Mouse (Mus musculus): ENCODE measurements at regions not wholly inside any gene's neighbourhood (a gene's known extent, or its start where the extent isn't known, plus 50 kb on each side); places are given as distances from the start of the nearest gene placed in this dataset.
A peak's percentile ranks its signal among the peaks of the same experiment; 100 is the strongest.

GRCm38 (mm10) chr1:128951436-128951835 is 321.7 kb upstream of the Thsd7b start:
- DNase-seq, result no peak

- DNase-seq, result no peak
These were observed 322.6 kb upstream of the Thsd7b start for GRCm38 (mm10) chr1:128950512-128950911.

DNA sequence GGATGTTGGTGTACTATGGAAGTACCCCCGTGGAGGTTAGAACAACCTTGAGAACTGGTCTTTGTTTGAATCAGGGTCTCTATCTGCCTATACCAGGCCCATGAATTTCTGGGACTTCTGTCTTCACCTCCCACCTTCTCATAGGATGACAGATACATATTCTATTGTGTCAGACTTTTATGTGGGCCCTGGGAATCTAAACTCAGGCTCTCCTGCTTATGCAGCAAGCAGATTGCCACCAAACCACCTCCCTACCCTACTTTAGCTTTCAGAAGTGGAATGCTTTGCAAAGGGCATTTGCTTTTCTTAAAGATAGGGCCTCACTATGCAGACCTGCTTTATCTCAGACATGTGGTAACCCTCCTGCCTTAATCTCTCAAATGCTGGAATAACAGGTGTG is 322.7 kb upstream of the Cxcr4 start:
- no peak for DNase-seq

DNA sequence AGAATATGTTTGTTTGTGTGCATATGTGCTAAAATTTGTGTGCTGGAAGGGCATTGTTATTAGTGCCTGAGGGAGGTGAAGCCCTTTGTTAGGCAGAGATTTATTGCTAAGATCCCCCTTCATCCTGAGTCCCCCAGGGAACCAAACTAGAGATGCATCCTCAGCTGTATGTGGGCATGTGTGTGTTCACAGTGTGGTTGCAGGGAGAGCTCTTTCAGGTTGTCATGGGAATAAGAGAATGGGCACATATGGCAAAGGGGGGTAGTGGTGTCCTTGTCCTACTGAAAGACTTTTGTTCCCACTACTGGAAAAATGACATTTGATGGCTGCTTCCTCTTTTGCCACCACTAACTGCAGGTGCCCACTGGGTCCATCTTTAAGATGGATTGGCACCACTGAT is 320.4 kb upstream of the Cxcr4 start:
- no peak for DNase-seq

- no peak for DNase-seq
These were observed 315.5 kb upstream of the Cxcr4 start for GRCm38 (mm10) chr1:128907566-128907965.

DNA sequence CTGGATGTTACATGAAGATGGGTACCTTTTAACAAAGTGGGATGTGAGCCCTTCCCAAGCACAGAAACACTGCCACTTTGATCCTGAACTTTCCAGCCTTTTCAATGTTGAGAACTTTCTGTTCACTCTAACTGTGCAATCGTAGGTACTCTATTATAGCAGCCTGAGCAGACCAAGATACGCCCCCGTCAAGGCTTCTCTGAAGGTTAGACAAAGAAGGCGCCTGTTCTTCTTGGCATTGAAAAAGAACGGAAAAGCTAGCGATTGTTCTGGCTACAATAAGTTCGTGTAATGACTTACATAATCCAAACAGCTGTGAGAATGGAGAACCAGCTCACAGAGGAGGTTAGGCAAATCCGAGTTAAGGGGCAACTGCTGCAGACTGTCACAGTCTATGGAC is 305.9 kb upstream of the Cxcr4 start:
- DNase-seq, result no peak

- DNase-seq, result no peak
These were observed 302.5 kb upstream of the Cxcr4 start for GRCm38 (mm10) chr1:128894546-128894945.

DNA sequence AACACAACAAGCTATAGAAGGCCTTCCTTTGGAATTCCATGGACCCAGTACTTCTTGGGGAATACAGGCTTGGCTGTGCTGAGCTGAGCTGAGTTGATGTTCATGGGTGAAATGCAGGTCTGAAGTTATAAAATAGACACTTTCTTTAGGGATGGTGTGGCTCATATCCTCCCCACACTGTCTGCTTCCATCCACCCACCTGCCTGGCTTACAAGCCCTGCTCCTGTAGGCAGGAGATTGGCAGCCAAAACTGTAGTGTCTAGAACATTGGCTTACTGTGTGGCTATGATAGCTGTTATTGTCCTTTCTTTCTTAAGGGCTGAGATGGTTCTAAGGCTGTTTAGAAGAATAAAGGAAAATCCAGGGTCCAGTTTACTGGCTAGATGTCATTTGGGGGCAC is 286.2 kb upstream of the Cxcr4 start:
- no peak for DNase-seq

GRCm38 (mm10) chr1:128875289-128875688 is 283.2 kb upstream of the Cxcr4 start:
- peak in 1 of 2 experiments; percentile 13 for DNase-seq

GRCm38 (mm10) chr1:128874190-128874589 is 282.1 kb upstream of the Cxcr4 start:
- DNase-seq, result no peak

DNA sequence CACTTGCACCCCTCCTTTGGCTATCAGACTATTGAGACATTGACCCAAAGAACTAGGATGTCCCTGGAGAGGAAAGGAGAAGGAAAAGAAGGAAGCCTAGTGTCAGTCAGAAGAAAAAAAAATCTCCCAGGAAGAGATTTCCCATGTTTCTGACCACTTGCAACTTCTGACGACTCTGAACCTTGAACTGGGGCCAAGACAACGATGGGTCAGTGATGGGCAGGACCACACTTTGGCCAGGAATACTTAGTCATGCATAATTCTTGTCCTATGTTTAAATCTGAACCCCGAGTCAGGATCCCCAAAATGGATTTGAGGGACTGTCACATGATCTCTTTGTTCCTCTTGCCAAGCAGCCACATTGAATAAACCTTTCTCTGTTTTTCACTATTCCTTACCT is 276.7 kb upstream of the Cxcr4 start:
- DNase-seq, result no peak

DNA sequence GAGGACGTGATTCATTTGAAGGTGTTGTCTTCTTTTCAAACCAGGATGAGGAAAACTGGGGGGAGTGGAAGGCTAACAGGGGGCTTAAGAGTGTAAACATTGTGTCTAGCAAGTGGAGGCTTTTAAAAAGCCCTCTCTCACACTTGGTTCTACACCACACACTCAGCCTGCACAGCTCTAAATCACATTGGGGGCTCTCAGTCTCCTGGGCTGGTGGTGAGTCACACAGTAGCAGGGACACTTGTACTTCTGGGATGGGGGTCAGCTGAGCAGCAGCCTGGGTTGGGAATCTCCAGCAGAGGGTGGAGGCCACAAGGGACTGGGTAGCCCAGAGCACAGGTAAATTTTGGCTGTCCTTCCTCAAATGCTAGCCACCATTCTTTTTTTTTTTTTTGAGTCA is 268.4 kb upstream of the Cxcr4 start:
- DNase-seq, result no peak

DNA sequence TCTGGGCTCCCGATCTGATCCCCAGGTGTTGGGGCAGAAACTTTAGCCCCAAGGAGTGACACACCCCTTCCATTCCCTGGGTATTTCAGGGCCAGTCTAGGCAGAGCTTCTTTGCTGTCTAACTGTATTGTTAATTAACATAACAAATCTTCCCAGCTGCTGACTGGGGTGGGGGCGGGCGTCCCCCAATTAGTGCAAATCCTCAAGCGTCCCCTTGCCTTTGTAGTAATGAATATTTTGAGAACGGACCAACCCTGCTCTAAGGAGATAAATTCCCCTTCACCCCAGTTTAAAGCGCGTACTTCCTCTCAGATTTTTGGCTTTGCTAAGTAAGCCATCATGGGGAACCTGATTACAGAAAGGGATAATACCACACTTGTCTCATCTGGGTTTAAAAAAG is 268.0 kb upstream of the Cxcr4 start:
- DNase-seq, result no peak

GRCm38 (mm10) chr1:128858661-128859060 is 266.6 kb upstream of the Cxcr4 start:
- DNase-seq, result no peak

DNA sequence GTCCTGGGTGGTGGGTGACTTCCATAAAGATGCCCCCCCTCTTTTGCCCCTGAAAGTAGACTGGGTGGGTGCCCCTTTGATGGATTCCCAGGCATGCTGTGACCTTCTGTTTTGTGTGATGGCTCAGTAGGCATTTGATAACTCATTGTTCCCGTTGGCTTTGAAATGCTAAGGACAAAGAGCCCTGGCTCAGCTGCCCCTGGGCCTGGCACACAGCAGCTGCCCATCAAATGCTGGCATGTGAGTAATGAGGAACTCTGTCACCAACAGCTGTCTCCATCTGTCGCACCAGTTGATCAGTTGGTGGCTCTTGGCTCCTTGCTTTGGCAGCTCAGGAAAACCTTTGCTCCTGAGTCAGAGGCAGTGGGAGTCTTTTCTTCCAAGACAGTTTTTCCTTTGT is 264.8 kb upstream of the Cxcr4 start:
- DNase-seq, result no peak

- DNase-seq, result no peak
These were observed 262.6 kb upstream of the Cxcr4 start for GRCm38 (mm10) chr1:128854649-128855048.

DNA sequence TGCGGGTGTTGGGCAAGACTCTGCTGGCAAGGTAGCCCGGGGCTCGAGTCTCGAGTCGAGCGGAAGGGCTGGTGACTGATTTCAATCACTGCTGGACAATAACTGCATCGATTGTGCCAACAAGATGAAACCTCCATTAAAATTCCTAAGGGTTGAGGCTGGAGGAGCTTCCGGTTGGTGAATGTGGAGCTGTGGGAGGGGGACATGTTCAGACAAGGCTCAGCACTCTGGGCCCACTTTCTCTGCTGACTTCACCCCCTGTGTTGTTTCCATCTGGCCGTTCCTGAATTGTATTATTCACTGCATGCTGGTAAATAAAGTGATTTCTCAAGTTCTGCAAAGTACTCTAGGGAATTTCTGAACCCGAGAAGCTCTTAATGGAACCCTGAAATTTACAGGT is 261.2 kb upstream of the Cxcr4 start:
- DNase-seq, result no peak

DNA sequence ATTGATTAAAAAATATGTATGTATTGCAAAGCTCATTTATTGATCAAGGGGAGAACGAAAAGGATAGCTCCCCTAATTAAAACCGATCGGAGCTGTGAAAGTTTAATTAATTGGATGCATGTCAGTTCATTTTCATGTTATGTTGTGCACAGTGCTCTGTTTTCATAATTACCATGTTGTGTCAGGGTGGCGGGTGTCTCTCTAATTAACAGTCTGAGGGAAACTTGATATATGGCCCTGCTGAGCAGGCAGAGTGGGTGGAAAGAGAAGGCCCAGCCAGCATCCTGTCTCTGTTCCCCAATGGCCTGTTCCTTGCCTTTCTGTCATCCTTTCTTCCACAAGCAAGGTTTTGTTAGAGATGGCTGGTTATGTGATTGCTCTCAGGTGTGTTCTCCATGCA is 245.3 kb upstream of the Cxcr4 start:
- DNase-seq, result no peak

GRCm38 (mm10) chr1:128835510-128835909 is 243.4 kb upstream of the Cxcr4 start:
- DNase-seq, result no peak

DNA sequence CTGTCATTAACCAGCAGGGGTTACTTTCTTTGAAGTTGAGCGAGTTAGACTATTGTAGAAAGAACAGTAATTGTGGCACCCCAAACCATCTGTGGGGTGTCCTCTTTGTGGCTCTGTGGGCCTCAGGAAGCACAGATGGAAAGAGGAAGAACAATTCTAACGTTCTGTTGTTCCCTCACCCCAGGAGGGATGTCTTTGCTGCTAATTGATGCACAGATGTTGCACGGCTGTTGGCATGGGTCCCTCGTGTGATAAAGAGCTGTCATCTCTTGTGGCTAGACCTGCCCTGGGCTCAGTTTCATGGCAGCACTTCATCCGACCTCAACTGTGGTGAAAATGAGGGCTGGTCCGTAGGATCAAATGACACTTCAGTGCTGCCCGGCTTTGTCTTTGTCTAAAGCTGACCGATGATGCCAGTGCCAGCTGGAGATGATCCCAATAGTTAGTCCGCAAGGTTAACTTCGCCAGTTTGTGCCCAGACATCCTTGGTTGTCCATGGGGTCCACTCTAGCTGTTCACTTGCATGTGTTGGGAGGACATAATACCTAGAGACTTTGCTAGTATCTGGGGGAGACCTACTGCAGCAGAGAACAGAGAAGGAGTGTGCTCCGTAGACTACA is 241.1 kb upstream of the Cxcr4 start:
- DNase-seq, result no peak

GRCm38 (mm10) chr1:128832201-128832883 is 240.2 kb upstream of the Cxcr4 start:
- DNase-seq, result peak; percentile 13 to 58

- DNase-seq, result no peak
These were observed 238.7 kb upstream of the Cxcr4 start for GRCm38 (mm10) chr1:128830671-128831240.

GRCm38 (mm10) chr1:128829536-128829935 is 237.4 kb upstream of the Cxcr4 start:
- no peak for DNase-seq

GRCm38 (mm10) chr1:128826419-128826818 is 234.3 kb upstream of the Cxcr4 start:
- DNase-seq, result no peak

Measured in kidney, adult 8-10 months (tissue).